Mouse (Mus musculus) left cerebral cortex, adult 2 months (tissue): ENCODE results near the gene Rnf31. TPM values are rescaled to one million over a fixed set of nuclear protein-coding genes. Genes with fewer than 3 reads are reported as not detected.
A peak's percentile ranks its signal among the peaks of the same experiment; 100 is the strongest.

Source experiments
- DNase-seq, 2 experiments: peaks; one replicate each; pipeline ENCODE4 v3.0.0; 2021 to 2022; ENCODE audit warnings: low spot score in 2 of 2, mixed read lengths in 1 of 2; ENCODE audit errors: extremely low spot score in 1 of 2
- H3K27ac ChIP-seq: fragments of 200-600 bp; 2 replicates; pipeline ENCODE4 v1.8.1; 2022
- H3K4me3 ChIP-seq: fragments of 200-600 bp; 2 replicates; pipeline ENCODE4 v1.8.1; 2022
- CTCF ChIP-seq: fragments of 200-600 bp; IDR thresholded peaks from 2 replicates; pipeline ENCODE4 v1.8.1; 2022; ENCODE audit warnings: antibody characterized with exemption, mild to moderate bottlenecking, moderate library complexity
- intact Hi-C: fragments of 180-260 bp; cut with DNase I; formaldehyde crosslinking; loops from one replicate; pipeline ENCODE4 v1.15.1; 2025
- total RNA-seq, 2 experiments: library from RNA; stranded (reverse); gene quantifications; 2 replicates each; pipeline ENCODE4 v1.2.3; 2021

Rnf31 gene
- total RNA-seq, 2 experiments from 2014 or later = 40.9 to 43.4 TPM

DNA sequence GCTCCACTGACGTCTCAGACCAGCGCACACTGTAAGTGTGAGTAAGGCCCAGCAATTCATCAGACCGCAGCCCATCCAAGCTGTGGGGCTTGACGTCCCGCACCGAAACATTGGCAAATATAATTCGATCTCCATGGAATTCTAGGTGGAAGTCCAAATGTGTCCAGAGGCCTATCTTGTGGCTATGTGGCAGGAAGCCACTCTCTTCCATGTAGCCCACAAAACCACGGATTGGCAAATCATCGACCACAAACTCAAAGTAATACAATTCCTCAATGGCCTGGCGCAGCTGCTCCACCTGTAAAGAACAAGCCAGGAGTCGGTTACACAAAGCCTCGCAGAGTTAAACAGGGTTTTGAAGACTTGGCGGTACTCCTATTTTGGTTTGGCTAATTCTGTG lies 49.8 kb downstream of the Rnf31 start:
- H3K27ac ChIP-seq = no peak overlapping the region
- no peak overlapping the region for H3K4me3 ChIP-seq
- DNase-seq = no peak
- intact Hi-C loops = no loop called here
- no peak for TF ChIP-seq CTCF

DNA sequence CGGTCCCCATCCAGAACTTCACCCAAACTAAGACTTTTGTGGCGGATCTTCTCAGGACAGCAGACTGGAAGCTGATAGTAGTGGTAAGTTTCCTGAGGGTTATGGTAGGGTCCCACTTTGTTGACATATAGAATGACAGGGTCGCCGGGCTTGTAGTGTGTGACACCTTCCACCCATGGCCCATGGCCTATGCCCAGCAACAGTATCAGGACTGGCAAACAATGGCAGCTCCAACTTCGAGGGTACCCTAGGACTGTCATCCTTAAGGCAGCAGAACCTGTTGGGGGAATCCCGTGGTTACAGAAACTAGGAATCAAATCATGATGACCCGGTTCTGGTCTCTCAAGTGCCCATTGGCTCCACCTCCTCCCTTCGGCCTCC lies 51.2 kb downstream of the Rnf31 start:
- no peak for DNase-seq
- H3K27ac ChIP-seq = peak overlapping the region; percentile 99
- H3K4me3 ChIP-seq = peak overlapping the region; percentile 91
- intact Hi-C loops = no loop called here
- TF ChIP-seq CTCF = no peak

DNA sequence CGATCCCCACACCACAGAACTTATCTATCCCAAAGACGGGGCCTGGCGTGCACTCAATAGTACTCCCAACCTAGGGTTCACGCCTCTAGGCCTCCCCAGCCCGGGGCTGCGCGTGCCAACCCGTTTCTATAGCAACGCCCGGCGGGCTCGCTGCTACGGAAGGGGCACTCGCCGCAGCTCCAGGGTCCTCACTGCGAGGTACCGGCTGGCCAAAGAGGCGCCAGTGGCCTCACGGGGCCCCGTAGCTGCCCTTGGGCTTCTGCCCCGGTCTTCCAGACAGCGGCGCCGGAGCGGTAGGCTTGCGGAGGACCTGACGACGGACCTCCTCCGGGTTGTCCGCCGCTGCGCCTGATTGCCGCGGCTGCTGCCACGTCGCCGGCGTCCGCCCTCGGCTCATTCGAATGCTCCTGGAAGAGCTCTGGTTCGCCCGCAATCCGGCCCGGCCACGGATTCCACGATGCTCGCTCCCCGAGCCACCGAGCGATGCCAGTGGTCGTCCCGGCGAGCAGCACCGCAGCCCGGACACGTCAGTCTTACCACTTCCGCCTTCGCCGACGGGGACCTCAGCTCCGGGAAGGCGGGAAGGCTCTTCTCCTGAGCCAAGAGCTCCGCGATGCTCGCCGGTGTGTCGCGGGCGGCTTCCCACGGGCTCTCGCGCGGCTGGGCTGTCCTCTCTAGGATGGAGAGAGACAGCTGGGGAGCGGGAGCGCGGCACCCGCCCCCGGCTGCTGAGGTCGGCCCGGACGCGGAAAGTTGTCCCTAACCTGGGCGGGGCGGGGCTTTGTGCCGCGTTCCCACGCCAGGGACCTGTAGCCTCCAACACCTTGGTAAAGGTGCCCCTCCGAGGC lies 51.8 kb downstream of the Rnf31 start, which contains the start of gene Tm9sf1:
Gene Tm9sf1 (minus strand): TSS at position 747 of the 848 bp plus-strand sequence.
- Histone ChIP-seq H3K4me3 (peak within 1 kb of the TSS; percentile 91), H3K27ac (peak within 1 kb of the TSS; percentile 99)
- intact Hi-C loops = no loop called here
- peak; percentile 82 to 87 for DNase-seq
- no peak for TF ChIP-seq CTCF

DNA sequence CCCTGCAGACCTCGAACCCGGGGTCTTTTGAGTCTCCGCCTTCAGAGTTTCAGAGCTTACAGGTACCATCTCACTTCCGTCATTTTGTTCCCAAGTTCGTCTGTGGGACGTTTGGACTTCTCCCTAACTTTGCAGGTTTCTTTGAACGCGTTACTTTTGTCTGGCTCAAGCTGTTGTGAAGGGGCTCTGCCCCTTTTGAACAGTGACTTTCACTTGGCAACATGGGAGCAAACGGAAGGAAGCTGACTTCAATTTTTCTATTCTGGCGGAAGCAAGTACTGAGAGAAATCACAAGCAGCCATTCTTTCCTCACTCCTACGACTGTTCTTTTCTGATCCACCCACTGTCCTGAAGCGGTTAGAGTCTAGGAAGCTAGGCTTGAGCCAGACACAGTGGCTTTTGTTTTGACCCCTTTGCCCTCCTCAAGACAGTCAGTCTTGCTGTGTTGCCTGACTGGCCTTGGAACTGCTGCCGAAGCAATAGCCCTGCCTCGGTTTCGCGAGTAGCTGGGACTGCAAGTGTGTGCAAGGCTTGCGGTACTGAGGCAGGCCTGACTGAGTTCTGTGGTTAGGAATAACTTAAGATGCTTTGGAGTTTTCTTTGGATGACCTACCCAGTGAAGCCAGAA lies 52.9 kb downstream of the Rnf31 start:
- no peak for TF ChIP-seq CTCF
- no peak for DNase-seq
- intact Hi-C loops = no loop called here

DNA sequence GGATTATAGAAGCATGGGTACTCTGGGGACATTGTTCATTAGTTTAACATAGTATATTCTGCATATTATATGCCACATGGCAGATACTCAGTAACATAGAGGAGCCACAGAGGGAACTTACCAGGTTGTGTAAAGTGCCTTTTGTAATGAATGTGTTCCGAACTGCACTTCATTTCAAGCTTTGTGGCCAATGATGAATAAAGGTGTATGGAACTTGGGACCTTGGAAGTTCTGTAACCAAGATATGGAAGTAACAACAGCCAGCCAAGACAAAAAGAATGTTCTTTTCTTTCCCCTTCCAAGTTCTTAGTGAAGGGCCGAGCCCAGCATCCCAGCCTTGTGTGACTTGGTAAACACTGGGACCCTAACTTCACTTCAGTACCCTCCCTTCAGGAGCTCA lies 58.4 kb downstream of the Rnf31 start, which contains the start of gene Tssk4:
Gene Tssk4 (plus strand): TSS at position 301 of the 400 bp plus-strand sequence.
- no peak for TF ChIP-seq CTCF
- intact Hi-C loops = no loop called here
- no peak within 1 kb of the TSS for H3K4me3 ChIP-seq
- DNase-seq = no peak
- no peak within 1 kb of the TSS for H3K27ac ChIP-seq

More for the DNA sequence above, 52.9 kb downstream of the Rnf31 start:
- H3K4me3 ChIP-seq = peak overlapping the region; percentile 91
- no peak overlapping the region for H3K27ac ChIP-seq

DNA sequence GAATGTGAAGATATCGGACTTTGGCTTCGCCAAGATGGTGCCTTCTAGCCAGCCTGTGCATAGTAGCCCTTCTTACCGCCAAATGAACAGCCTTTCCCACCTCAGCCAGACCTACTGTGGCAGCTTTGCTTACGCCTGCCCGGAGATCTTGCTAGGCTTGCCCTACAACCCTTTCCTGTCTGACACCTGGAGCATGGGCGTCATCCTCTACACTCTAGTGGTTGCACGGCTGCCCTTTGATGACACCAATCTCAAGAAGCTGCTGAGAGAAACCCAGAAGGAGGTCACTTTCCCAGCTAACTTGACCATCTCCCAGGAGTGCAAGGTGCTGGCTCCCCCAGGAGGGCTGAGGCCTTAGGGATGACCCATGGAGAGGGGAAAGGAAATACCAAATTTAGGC lies 60.0 kb downstream of the Rnf31 start:
- DNase-seq = no peak
- intact Hi-C loops = no loop called here
- Histone ChIP-seq H3K4me3 (no peak overlapping the region), H3K27ac (no peak overlapping the region)
- no peak for TF ChIP-seq CTCF

Other genes with a start within 250 kb of the Rnf31 start
- 10 to 100 TPM; 16.8 to 20.4 TPM for gene Dhrs4, start 113.0 kb upstream of the Rnf31 start, total RNA-seq
- 10 to 100 TPM; 48.6 to 55.8 TPM for gene Carmil3, start 101.1 kb upstream of the Rnf31 start, total RNA-seq
- gene Cpne6, start 81.3 kb upstream of the Rnf31 start, total RNA-seq = 100 to 1,000 TPM; 209 to 225 TPM
- under 1 TPM; 0.29 to 0.84 TPM for gene Nrl, start 66.7 kb upstream of the Rnf31 start, total RNA-seq
- gene Pck2, start 51.4 kb upstream of the Rnf31 start, total RNA-seq = 10 to 100 TPM; 31.1 to 36.0 TPM
- gene Dcaf11, start 31.7 kb upstream of the Rnf31 start, total RNA-seq = 10 to 100 TPM; 76.8 to 80.8 TPM
- 1 to 10 TPM in 1 of 2 experiments, under 1 TPM in 1; 0.86 to 1.8 TPM for gene A730061H03Rik, start 31.3 kb upstream of the Rnf31 start, total RNA-seq
- gene Fitm1, start 16.1 kb upstream of the Rnf31 start, total RNA-seq = not detected
- 10 to 100 TPM; 46.8 to 51.6 TPM for gene Psme1, start 13.6 kb upstream of the Rnf31 start, total RNA-seq
- 10 to 100 TPM; 49.8 to 50.3 TPM for gene Emc9, start 6.4 kb upstream of the Rnf31 start, total RNA-seq
- 10 to 100 TPM; 46.0 to 60.3 TPM for gene Psme2, start 595 bp upstream of the Rnf31 start, total RNA-seq
- gene Irf9, start 11.9 kb downstream of the Rnf31 start, total RNA-seq = 10 to 100 TPM; 13.0 to 16.4 TPM
- gene Rec8, start 26.3 kb downstream of the Rnf31 start, total RNA-seq = 1 to 10 TPM; 2.7 to 2.8 TPM
- gene Ipo4, start 44.2 kb downstream of the Rnf31 start, total RNA-seq = 100 to 1,000 TPM; 118 to 130 TPM
- 1 to 10 TPM; 3.5 to 6.1 TPM for gene Gm49378, start 46.2 kb downstream of the Rnf31 start, total RNA-seq
- 10 to 100 TPM; 37.8 to 41.0 TPM for gene Tm9sf1, start 52.1 kb downstream of the Rnf31 start, total RNA-seq
- 1 to 10 TPM in 1 of 2 experiments, under 1 TPM in 1; 0.91 to 1.2 TPM for gene Tssk4, start 58.5 kb downstream of the Rnf31 start, total RNA-seq
- 10 to 100 TPM; 40.6 to 41.6 TPM for gene Mdp1, start 68.8 kb downstream of the Rnf31 start, total RNA-seq
- 10 to 100 TPM; 21.1 to 23.2 TPM for gene Gmpr2, start 80.2 kb downstream of the Rnf31 start, total RNA-seq
- gene Nedd8, start 80.4 kb downstream of the Rnf31 start, total RNA-seq = 100 to 1,000 TPM; 294 to 309 TPM
- gene Tinf2, start 90.1 kb downstream of the Rnf31 start, total RNA-seq = 10 to 100 TPM; 14.1 to 16.3 TPM
- not detected for gene Tgm1, start 122.2 kb downstream of the Rnf31 start, total RNA-seq
- gene Rabggta, start 130.6 kb downstream of the Rnf31 start, total RNA-seq = 10 to 100 TPM; 50.2 to 51.3 TPM
- 10 to 100 TPM; 76.5 to 88.8 TPM for gene Dhrs1, start 154.0 kb downstream of the Rnf31 start, total RNA-seq
- 10 to 100 TPM in 1 of 2 experiments, 1 to 10 TPM in 1; 9.6 to 12.9 TPM for gene Nop9, start 154.0 kb downstream of the Rnf31 start, total RNA-seq
- 1 to 10 TPM; 2.5 to 2.7 TPM for gene Cideb, start 166.8 kb downstream of the Rnf31 start, total RNA-seq
- under 1 TPM; 0.33 to 0.38 TPM for gene Ltb4r2, start 169.7 kb downstream of the Rnf31 start, total RNA-seq
- gene Ltb4r1, start 174.3 kb downstream of the Rnf31 start, total RNA-seq = under 1 TPM; 0.33 to 0.50 TPM
- gene Adcy4, start 192.4 kb downstream of the Rnf31 start, total RNA-seq = 1 to 10 TPM; 3.0 to 6.3 TPM
- gene Ripk3, start 197.2 kb downstream of the Rnf31 start, total RNA-seq = 1 to 10 TPM; 1.2 to 1.3 TPM
- gene Nfatc4, start 231.4 kb downstream of the Rnf31 start, total RNA-seq = 1 to 10 TPM; 1.1 to 2.6 TPM